Mouse (Mus musculus) intestine, embryonic 14.5 days (tissue): ENCODE results near the gene Ube2g2. TPM values are rescaled to one million over a fixed set of nuclear protein-coding genes. Genes with fewer than 3 reads are reported as not detected.

Experiments used
- ATAC-seq: fragments of 200-750 bp; cut with Nextera tagmentation; replicated peaks from 2 replicates; pipeline ENCODE4 v1.8.0; 2017; ENCODE audit warnings: low read depth, moderate number of reproducible peaks, moderate TSS enrichment, moderate library complexity; ENCODE audit not compliant: low FRiP score, low TSS enrichment
- DNase-seq: peaks from one replicate; pipeline ENCODE4 v3.0.0-alpha.2; 2018; ENCODE audit warnings: low spot score
- H3K27ac ChIP-seq: fragments of 300-500 bp; sonication (generic); 2 replicates; pipeline ENCODE4 v1.5.1; 2014; ENCODE audit warnings: low read depth, mild to moderate bottlenecking, control low read depth
- H3K27me3 ChIP-seq: fragments of 300-500 bp; sonication (generic); replicated peaks from 2 replicates; pipeline ENCODE4 v1.6.1; 2014; ENCODE audit warnings: low read length, control low read depth; ENCODE audit not compliant: control insufficient read depth, insufficient read depth
- H3K36me3 ChIP-seq: fragments of 300-500 bp; sonication (generic); 2 replicates; pipeline ENCODE4 v1.6.1; 2014; ENCODE audit warnings: low read length, control low read depth; ENCODE audit not compliant: control insufficient read depth, insufficient read depth
- H3K4me1 ChIP-seq: fragments of 300-500 bp; sonication (generic); replicated peaks from 2 replicates; pipeline ENCODE4 v1.6.1; 2014; ENCODE audit warnings: low read length, control low read depth, mixed read lengths; ENCODE audit not compliant: control insufficient read depth, insufficient read depth
- H3K4me2 ChIP-seq: fragments of 300-500 bp; sonication (generic); 2 replicates; pipeline ENCODE4 v1.6.1; 2014; ENCODE audit warnings: low read length
- H3K4me3 ChIP-seq: fragments of 300-500 bp; sonication (generic); 2 replicates; pipeline ENCODE4 v1.5.1; 2014; ENCODE audit warnings: low read depth, low read length, control low read depth, mixed read lengths
- H3K9ac ChIP-seq: fragments of 300-500 bp; sonication (generic); 2 replicates; pipeline ENCODE4 v1.6.1; 2014; ENCODE audit warnings: mild to moderate bottlenecking, low read length
- H3K9me3 ChIP-seq: fragments of 300-500 bp; sonication (generic); 2 replicates; pipeline ENCODE4 v1.6.1; 2016; ENCODE audit warnings: low read length, control low read depth; ENCODE audit not compliant: control insufficient read depth
- WGBS: fragments of 180-500 bp; shearing (Covaris S2); extraction: QIAGEN DNeasy Blood & Tissue Kit; methylation state at CpG from one replicate; pipeline ENCODE4 v1.1.7; 2014; 5-methylcytosine and 5-hydroxymethylcytosine counted together
- polyA plus RNA-seq: library from polyadenylated mRNA; unstranded; fragments of >200 nt; fragmentation: Nextera tagmentation; extraction: Ambion mirVana; gene quantifications from 2 replicates; pipeline ENCODE4 v1.2.1, GENCODE M21; 2014

The Ube2g2 gene
- polyA plus RNA-seq, 1 experiment from 2014 or later = 46.7 TPM

DNA sequence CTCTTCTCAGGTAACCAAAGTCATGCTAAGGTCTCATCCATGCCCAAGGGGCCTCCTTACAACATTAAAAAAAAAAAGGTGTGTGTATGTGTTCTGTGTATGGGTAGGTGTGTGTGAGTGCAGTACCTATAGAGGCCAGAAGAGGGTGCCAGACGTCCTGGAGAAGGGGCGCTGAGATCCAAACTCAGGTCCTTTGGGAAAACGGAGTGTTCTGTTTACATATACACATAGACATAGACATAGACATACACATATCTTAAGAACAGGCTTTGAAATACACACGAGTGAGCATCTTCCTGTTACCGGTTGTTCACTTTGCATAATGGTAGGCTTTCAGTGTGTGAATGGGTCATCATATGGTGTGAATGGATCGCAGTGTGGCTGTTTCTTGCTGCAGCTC, 18.0 kb upstream of the Ube2g2 start:
- Histone ChIP-seq H3K4me2 (no peak overlapping the region), H3K36me3 (peaks cover 9% of the 10 kb centered on the region; the same call in 1 of the 2 replicates), H3K27ac (no peak overlapping the region), H3K9ac (no peak overlapping the region), H3K4me1 (peaks cover 13% of the 10 kb centered on the region), H3K27me3 (no peaks in the 10 kb centered on the region), H3K4me3 (no peak overlapping the region), H3K9me3 (no peaks in the 10 kb centered on the region)
- ATAC-seq = no peak
- DNase-seq = no peak
- WGBS = 91% methylated on average over 6 of the region's 6 CpGs

DNA sequence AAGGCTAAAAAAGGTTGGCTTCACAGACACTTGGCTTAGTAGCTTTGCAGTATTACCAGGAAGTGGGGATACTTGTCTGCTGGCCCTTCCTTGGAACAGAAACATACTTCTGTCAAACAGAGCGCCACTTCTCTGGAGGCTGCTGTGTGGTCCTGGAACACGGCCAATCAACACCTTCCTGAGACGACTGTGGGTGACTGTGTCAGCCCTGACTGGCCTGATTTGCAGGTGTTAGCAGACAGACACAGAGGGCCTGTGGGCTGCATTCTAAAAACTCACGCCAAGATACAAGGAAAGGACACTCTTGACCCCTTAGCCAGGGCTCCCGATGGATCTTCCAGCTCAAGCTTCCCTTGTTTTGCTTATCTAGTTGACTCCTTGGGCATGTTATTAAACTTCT, 17.1 kb upstream of the Ube2g2 start:
- Histone ChIP-seq H3K27me3 (no peaks in the 10 kb centered on the region), H3K36me3 (peaks cover 11% of the 10 kb centered on the region), H3K9me3 (no peaks in the 10 kb centered on the region), H3K9ac (no peak overlapping the region), H3K4me3 (no peak overlapping the region), H3K27ac (no peak overlapping the region), H3K4me1 (peaks cover 13% of the 10 kb centered on the region), H3K4me2 (no peak overlapping the region)
- WGBS = 73% methylated on average over 5 of the region's 5 CpGs
- DNase-seq = no peak
- ATAC-seq = no peak

DNA sequence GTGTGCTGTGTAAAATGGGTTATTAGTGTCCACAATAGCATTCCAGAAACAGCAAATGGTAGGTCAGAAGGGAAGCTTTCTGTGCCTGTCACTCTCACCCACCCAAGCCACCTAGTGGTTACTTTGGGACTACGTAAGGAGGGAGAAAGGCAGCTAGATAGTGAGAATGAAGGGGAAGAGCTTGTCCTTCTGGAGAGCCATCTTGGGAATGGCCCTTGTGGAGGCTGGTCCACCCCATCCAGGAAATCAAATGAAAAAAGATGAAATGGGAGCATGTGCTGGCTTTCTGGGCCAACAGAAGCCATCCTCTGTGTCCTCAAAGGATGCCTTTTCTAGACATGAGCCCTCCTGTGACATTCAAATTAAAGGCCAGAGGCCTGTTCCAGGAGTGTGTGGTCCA, 16.7 kb upstream of the Ube2g2 start:
- ATAC-seq (peak; percentile 24; the same call in 1 of the 2 replicates), DNase-seq (peak; percentile 60)
- H3K9ac ChIP-seq = no peak overlapping the region
- H3K36me3 ChIP-seq = peaks cover 16% of the 10 kb centered on the region
- H3K9me3 ChIP-seq = no peaks in the 10 kb centered on the region
- H3K27ac ChIP-seq = peak overlapping the region; percentile 98
- H3K4me3 ChIP-seq = peak overlapping the region; percentile 83
- H3K4me1 ChIP-seq = peaks cover 13% of the 10 kb centered on the region
- WGBS = 28% methylated on average over 1 of the region's 1 CpGs
- no peaks in the 10 kb centered on the region for H3K27me3 ChIP-seq
- peak overlapping the region; percentile 93 for H3K4me2 ChIP-seq

DNA sequence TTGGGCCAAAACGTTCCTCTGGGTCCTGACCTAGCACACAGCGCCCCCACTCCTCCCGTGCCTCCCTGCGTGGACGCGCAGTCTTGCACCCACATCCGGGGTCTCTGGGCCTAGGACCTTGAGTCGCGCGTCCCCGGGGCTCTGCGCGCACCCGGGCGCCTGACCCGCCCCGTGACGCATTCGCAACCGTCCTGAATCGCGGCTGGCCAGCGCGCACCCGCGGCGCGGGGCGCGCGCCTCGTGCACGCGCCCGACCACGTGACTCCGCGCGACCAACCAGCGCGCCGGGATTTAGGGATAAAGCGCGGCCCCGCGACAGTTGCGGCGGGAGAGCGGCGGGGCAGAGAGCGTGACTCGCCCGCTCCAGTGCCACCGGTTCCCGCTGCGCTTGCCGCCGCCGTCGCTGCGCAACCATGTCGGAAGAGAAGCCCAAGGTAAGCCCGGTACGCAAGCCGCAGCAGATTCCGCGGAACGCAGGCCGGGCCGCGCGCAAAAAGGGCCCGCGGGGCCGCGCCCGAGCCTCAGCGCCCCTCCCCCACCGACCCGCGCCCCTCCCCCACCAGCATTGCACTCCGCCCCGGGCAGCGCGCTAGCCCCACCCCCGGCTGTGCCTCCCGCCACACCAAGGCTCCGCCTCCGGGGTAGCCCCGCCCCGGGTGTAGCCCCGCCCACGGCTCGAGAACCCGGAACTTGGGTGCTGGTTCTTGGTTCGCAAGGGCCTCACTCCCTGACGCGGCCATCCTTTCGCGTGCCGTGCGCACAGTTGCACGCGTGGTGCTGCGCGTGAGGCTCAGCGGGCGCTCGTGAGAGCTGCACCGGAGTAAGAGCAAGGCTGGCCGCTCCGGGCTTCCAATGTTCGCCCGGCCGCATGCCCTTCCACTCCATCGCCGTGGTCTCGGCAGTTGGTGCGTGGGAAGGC, 15.9 kb upstream of the Ube2g2 start, which contains the start of the genes Sumo3 and Gm49325:
Gene Sumo3 (plus strand): TSS at position 190 of the 919 bp plus-strand sequence.
Gene Gm49325 (plus strand): TSS at position 290 of the 919 bp plus-strand sequence.
- Histone ChIP-seq H3K9ac (peak within 1 kb of the TSS; percentile 87), H3K4me2 (peak within 1 kb of the TSS; percentile 93), H3K27ac (peak within 1 kb of the TSS; percentile 98), H3K4me3 (peak within 1 kb of the TSS; percentile 83), H3K36me3 (peaks cover 23% of the 10 kb centered on the region), H3K9me3 (no peaks in the 10 kb centered on the region), H3K4me1 (peaks cover 13% of the 10 kb centered on the region), H3K27me3 (no peaks in the 10 kb centered on the region)
- DNase-seq = peak; percentile 99
- WGBS = 1% methylated on average over 119 of the region's 119 CpGs
- ATAC-seq = peak; percentile 89

- 38% methylated on average over 7 of the region's 7 CpGs for whole genome bisulfite sequencing
- no peaks in the 10 kb centered on the region for H3K27me3 ChIP-seq
- no peak for DNase-seq
- H3K4me1 ChIP-seq = peaks cover 13% of the 10 kb centered on the region
- peak overlapping the region; percentile 93 for H3K4me2 ChIP-seq
- peak overlapping the region; percentile 83 for H3K4me3 ChIP-seq
- H3K9me3 ChIP-seq = no peaks in the 10 kb centered on the region
- peaks cover 30% of the 10 kb centered on the region for H3K36me3 ChIP-seq
- peak overlapping the region; percentile 98 for H3K27ac ChIP-seq
- ATAC-seq = peak; percentile 22; the same call in 1 of the 2 replicates
- peak overlapping the region; percentile 87 for H3K9ac ChIP-seq
These were observed 15.2 kb upstream of the Ube2g2 start for GRCm38 (mm10) chr10:77606855-77607254.

- peaks cover 13% of the 10 kb centered on the region for H3K4me1 ChIP-seq
These were observed 14.6 kb upstream of the Ube2g2 start for GRCm38 (mm10) chr10:77607441-77607840.

GRCm38 (mm10) chr10:77608589-77608988, 13.5 kb upstream of the Ube2g2 start:
- 93% methylated on average over 8 of the region's 8 CpGs for WGBS
- DNase-seq = no peak
- no peak overlapping the region for H3K9ac ChIP-seq
- no peak overlapping the region for H3K4me3 ChIP-seq
- H3K27me3 ChIP-seq = no peaks in the 10 kb centered on the region
- H3K27ac ChIP-seq = no peak overlapping the region
- H3K4me1 ChIP-seq = peaks cover 13% of the 10 kb centered on the region
- no peak overlapping the region for H3K4me2 ChIP-seq
- no peak for ATAC-seq
- H3K36me3 ChIP-seq = peaks cover 48% of the 10 kb centered on the region
- H3K9me3 ChIP-seq = no peaks in the 10 kb centered on the region

More at GRCm38 (mm10) chr10:77607441-77607840, 14.6 kb upstream of the Ube2g2 start:
- DNase-seq = no peak
- Histone ChIP-seq H3K4me2 (peak overlapping the region; percentile 93), H3K36me3 (peaks cover 36% of the 10 kb centered on the region), H3K9ac (peak overlapping the region; percentile 87; the same call in 1 of the 2 replicates), H3K4me3 (peak overlapping the region; percentile 83), H3K27ac (no peak overlapping the region), H3K9me3 (no peaks in the 10 kb centered on the region), H3K27me3 (no peaks in the 10 kb centered on the region)
- no peak for ATAC-seq
- 65% methylated on average over 5 of the region's 5 CpGs for WGBS

DNA sequence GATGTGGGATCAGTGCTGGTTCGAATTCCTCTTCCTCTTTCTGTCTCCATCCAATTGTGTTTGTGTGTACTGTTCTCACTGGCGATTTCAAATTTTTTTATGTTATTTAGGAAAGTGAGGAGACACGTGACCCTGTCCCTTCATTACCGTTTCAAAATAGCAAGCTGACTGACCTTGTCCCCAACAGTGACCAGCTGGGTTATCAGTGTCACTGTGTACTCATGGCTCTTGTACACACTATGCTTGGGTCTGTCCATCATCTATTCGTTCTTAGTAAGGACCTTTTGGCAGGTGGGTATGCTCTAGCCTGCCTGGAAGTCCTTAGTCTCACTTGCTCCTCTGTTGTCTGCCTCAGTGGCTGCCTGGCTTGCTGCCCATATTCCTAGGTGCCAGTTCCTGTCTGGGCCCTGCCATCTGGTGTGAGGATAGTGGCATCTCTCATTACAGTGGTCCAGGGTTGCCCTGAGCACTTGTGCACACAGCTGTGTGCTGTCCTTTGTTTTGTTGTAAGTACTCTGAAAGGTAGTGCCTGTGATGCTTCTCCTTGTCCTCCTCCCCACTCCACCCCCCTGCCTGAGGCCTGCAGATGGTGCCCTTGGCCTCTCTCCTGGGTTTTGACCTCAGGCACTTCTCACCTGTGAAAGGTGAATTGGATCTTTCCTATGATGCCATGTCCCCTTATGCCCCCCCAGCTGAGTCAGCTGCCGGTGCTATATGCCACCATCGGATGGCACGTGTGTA, 11.7 kb upstream of the Ube2g2 start:
- Histone ChIP-seq H3K27me3 (no peaks in the 10 kb centered on the region), H3K36me3 (peaks cover 66% of the 10 kb centered on the region), H3K27ac (no peak overlapping the region), H3K9ac (no peak overlapping the region), H3K9me3 (no peaks in the 10 kb centered on the region), H3K4me1 (peaks cover 13% of the 10 kb centered on the region), H3K4me2 (no peak overlapping the region), H3K4me3 (no peak overlapping the region)
- DNase-seq = no peak
- ATAC-seq = no peak
- WGBS = 80% methylated on average over 8 of the region's 8 CpGs
